Mouse (Mus musculus): Measurements from ENCODE around the gene Gm20661.
A peak's percentile ranks its signal among the peaks of the same experiment; 100 is the strongest.

- peak; percentile 31 for TF ChIP-seq CTCF (IDR thresholded peaks at IDR 0.05)
- no peak for TF ChIP-seq POLR2A (IDR thresholded peaks at IDR 0.05; ENCODE audit: insufficient read depth, low read depth, low read length)
- TF ChIP-seq EP300 (IDR thresholded peaks at IDR 0.05; ENCODE audit: insufficient read depth, low read depth, low read length): no peak
Observed at GRCm38 (mm10) chr9:107960928-107961327, 21.9 kb upstream of the Gm20661 start.

Measured in heart, adult 2 months (tissue).